Mouse (Mus musculus) midbrain, embryonic 16.5 days (tissue): ENCODE data around the gene Immt. TPM values are rescaled to one million over a fixed set of nuclear protein-coding genes. Genes with fewer than 3 reads are reported as not detected.
"Not testable (repeated sequence)": the region's sequence is repeated elsewhere in the genome, so short reads cannot be mapped to it uniquely, and the experiment has no call there.

Experiments used
- ATAC-seq: fragments of 200-750 bp; cut with Nextera tagmentation; 2 replicates; pipeline ENCODE4 v1.8.0; 2017; ENCODE audit warnings: moderate TSS enrichment
- H3K27ac ChIP-seq: fragments of 300-500 bp; sonication (generic); 2 replicates; pipeline ENCODE4 v1.5.1; 2014; ENCODE audit warnings: mild to moderate bottlenecking, low read length, mixed read lengths
- H3K27me3 ChIP-seq: fragments of 300-500 bp; sonication (generic); 2 replicates; pipeline ENCODE4 v1.6.1; 2014; ENCODE audit warnings: low read depth, low read length, mixed read lengths; ENCODE audit not compliant: control insufficient read depth, insufficient read depth
- H3K36me3 ChIP-seq: fragments of 300-500 bp; sonication (generic); 2 replicates; pipeline ENCODE4 v1.6.1; 2014; ENCODE audit warnings: mild to moderate bottlenecking, low read length, moderate library complexity, mixed read lengths; ENCODE audit not compliant: control insufficient read depth, insufficient read depth
- H3K4me1 ChIP-seq: fragments of 300-500 bp; sonication (generic); 2 replicates; pipeline ENCODE4 v1.6.1; 2014; ENCODE audit warnings: mild to moderate bottlenecking, low read length, mixed read lengths; ENCODE audit not compliant: control insufficient read depth, insufficient read depth
- H3K4me2 ChIP-seq: fragments of 300-500 bp; sonication (generic); 2 replicates; pipeline ENCODE4 v1.6.1; 2014; ENCODE audit warnings: mild to moderate bottlenecking, low read length, mixed read lengths
- H3K4me3 ChIP-seq: fragments of 300-500 bp; sonication (generic); 2 replicates; pipeline ENCODE4 v1.5.1; 2014; ENCODE audit warnings: low read depth, mild to moderate bottlenecking, low read length, moderate library complexity, mixed read lengths
- H3K9ac ChIP-seq: fragments of 300-500 bp; sonication (generic); 2 replicates; pipeline ENCODE4 v1.6.1; 2014; ENCODE audit warnings: low read depth, low read length, mixed read lengths
- H3K9me3 ChIP-seq: fragments of 300-500 bp; sonication (generic); replicated peaks from 2 replicates; pipeline ENCODE4 v1.6.1; 2014; ENCODE audit warnings: mild to moderate bottlenecking, low read length, mixed read lengths; ENCODE audit not compliant: control insufficient read depth, poor library complexity, severe bottlenecking
- WGBS: fragments of 180-500 bp; shearing (Covaris S2); extraction: QIAGEN DNeasy Blood & Tissue Kit; methylation state at CpG from one replicate; pipeline ENCODE4 v1.1.7; 2014; 5-methylcytosine and 5-hydroxymethylcytosine counted together
- polyA plus RNA-seq: library from polyadenylated mRNA; unstranded; fragments of >200 nt; fragmentation: Nextera tagmentation; extraction: Ambion mirVana; gene quantifications from 2 replicates; pipeline ENCODE4 v1.2.1, GENCODE M21; 2015

Gene Immt
- polyA plus RNA-seq, 1 experiment from 2014 or later: 149 TPM

DNA sequence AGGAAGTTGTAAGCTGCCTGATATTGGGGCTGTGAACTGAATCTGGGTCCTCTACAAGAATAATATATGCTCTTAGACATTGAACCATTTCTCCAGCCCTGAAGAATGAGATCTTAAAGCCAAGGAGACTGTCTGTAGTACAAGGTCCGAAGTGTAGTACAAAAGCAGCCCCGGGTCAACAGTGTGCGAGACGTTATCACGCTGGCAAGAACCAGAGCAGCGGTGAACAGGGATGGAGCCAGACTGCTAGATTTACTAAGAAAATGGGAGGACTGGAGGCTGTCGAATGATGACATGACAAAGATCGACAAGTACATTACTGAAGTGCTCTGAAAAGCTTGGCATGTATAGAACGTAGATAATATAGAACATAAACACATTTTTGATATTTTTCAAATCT, 1.4 kb upstream of the Immt start:
- H3K27me3 ChIP-seq: no peaks in the 10 kb centered on the region
- peaks cover 18% of the 10 kb centered on the region for H3K4me1 ChIP-seq
- no peak overlapping the region for H3K27ac ChIP-seq
- H3K4me2 ChIP-seq: no peak overlapping the region
- no peak overlapping the region for H3K9ac ChIP-seq
- WGBS: 88% methylated on average over 9 of the region's 9 CpGs
- H3K36me3 ChIP-seq: 0 out of 2 replicates have a peak, but pooled peaks cover under 1% of the 10 kb centered on the region
- H3K9me3 ChIP-seq: no peaks in the 10 kb centered on the region
- no peak overlapping the region for H3K4me3 ChIP-seq
- no peak for ATAC-seq

DNA sequence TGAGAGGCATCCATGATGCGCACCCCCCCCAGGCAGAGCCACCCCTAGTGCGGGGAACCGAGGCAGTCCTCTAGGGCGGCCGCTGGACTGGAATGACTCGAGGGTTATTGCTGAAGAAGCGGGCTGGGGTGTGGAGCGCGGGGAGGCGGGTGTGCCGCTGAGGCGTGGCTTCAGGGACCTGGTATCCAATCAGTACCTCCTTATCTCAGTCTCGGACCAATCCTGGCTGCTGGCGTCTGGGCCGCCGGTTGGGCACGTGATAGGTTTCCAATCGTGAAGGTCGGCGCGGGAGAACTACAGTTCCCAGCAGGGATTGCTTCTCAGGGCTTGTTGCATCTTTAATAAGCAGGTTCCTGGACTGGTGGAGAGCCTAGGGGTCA, 440 bp downstream of the Immt start:
- H3K27ac ChIP-seq: peak overlapping the region; percentile 96
- peak overlapping the region; percentile 89 for H3K9ac ChIP-seq
- peak overlapping the region; percentile 81 for H3K4me2 ChIP-seq
- peaks cover 18% of the 10 kb centered on the region for H3K4me1 ChIP-seq
- no peaks in the 10 kb centered on the region for H3K27me3 ChIP-seq
- H3K36me3 ChIP-seq: 0 out of 2 replicates have a peak, but pooled peaks cover 2% of the 10 kb centered on the region
- WGBS: under 1% methylated on average over 21 of the region's 21 CpGs
- peak overlapping the region; percentile 98 for H3K4me3 ChIP-seq
- H3K9me3 ChIP-seq: no peaks in the 10 kb centered on the region
- ATAC-seq: peak; percentile 99

GRCm38 (mm10) chr6:71836811-71837210, 5.7 kb downstream of the Immt start:
- Histone ChIP-seq H3K4me2 (no peak overlapping the region), H3K27me3 (no peaks in the 10 kb centered on the region), H3K4me1 (peaks cover 15% of the 10 kb centered on the region), H3K4me3 (no peak overlapping the region), H3K36me3 (0 out of 2 replicates have a peak, but pooled peaks cover 2% of the 10 kb centered on the region), H3K9ac (no peak overlapping the region), H3K27ac (no peak overlapping the region), H3K9me3 (no peaks in the 10 kb centered on the region)
- 71% methylated on average over 2 of the region's 2 CpGs for WGBS
- ATAC-seq: no peak

DNA sequence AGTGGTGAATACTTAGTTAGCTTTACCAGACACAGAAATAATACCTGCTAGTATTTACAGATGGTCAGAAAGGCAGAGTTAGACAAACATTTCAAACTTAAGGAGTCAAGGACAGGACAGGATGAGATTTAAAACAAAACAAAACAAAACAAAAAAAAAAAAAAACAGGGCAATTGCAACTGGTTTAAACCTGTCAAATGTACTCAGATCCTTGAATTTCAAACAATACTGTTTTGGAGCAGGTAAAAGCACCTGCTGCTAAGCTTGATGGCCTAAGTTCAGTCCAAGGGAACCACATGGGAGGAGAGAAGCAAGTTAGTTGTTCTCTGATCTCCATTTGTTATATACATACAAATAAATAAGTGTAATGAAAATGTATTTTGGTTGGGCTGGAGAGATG, 8.7 kb downstream of the Immt start:
- ATAC-seq: no peak
- Histone ChIP-seq H3K9ac (no peak overlapping the region), H3K27me3 (no peaks in the 10 kb centered on the region), H3K27ac (no peak overlapping the region), H3K4me3 (no peak overlapping the region), H3K36me3 (0 out of 2 replicates have a peak, but pooled peaks cover under 1% of the 10 kb centered on the region), H3K4me1 (no peaks in the 10 kb centered on the region), H3K9me3 (no peaks in the 10 kb centered on the region), H3K4me2 (no peak overlapping the region)

DNA sequence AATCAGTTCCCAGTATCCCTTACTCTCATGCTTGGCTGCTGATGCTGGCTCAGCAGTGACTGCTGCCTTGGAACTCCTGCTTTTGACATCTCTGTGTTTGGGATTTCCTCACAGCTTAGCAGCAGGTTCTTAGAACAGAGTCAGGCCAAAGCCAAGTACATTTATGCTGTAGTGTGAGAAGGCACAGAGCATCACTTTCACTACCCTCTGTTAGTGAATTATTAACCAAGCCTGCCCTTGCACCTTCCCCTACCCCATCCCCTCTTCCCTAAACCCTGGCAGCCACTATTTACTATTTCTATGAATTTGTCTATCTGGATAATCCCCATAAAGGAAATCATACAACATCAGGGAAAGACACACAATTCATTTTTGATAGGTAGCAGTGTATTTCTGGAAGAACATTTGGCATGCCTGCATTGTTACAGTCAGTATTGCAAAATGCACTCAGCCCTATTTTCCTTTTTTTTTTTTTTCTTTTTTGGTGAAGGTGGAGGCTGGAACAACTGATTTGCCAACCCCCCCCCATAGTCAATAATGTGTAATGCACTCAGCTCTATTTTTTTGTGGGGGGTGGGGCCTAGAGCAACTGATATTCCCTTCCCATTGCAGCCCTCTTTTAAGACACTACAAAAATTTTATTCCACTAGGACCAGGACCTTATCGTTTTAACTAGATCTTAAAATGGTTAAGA, 9.6 kb downstream of the Immt start:
- Histone ChIP-seq H3K9ac (no peak overlapping the region), H3K36me3 (no peaks in the 10 kb centered on the region), H3K4me1 (no peaks in the 10 kb centered on the region), H3K4me2 (no peak overlapping the region), H3K27me3 (no peaks in the 10 kb centered on the region), H3K4me3 (no peak overlapping the region), H3K27ac (no peak overlapping the region), H3K9me3 (no peaks in the 10 kb centered on the region)
- ATAC-seq: no peak
- WGBS: 100% methylated on average over 1 of the region's 1 CpGs

DNA sequence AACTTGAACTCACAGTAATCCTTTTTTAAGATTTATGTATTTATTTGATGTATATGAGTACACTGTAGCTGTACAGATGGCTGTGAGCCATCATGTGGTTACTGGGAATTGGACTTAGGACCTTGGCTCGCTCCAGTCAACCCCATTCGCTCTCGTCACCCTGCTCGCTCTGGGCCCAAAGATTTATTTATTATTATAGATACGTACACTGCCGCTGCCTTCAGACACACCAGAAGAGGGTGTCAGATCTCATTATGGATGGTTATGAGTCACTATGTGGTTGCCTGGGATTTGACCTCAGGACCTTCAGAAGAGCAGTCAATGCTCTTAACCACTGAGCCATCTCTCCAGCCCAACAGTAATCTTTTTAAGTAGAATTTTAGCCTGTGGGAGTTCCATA, 15.8 kb downstream of the Immt start:
- not testable (repeated sequence) for H3K4me2 ChIP-seq, H3K4me1 ChIP-seq, H3K4me3 ChIP-seq, H3K9ac ChIP-seq, H3K27ac ChIP-seq, H3K27me3 ChIP-seq, H3K9me3 ChIP-seq, H3K36me3 ChIP-seq, ATAC-seq
- WGBS: 95% methylated on average over 6 of the region's 6 CpGs

GRCm38 (mm10) chr6:71867751-71868150, 36.6 kb downstream of the Immt start:
- Histone ChIP-seq H3K27ac (no peak overlapping the region), H3K36me3 (peaks cover 38% of the 10 kb centered on the region), H3K4me1 (no peaks in the 10 kb centered on the region), H3K9me3 (no peaks in the 10 kb centered on the region; the same call in 1 of the 2 replicates), H3K9ac (no peak overlapping the region), H3K4me3 (no peak overlapping the region), H3K4me2 (no peak overlapping the region), H3K27me3 (no peaks in the 10 kb centered on the region)
- ATAC-seq: no peak
- WGBS: 100% methylated on average over 2 of the region's 2 CpGs

GRCm38 (mm10) chr6:71868809-71869208, 37.7 kb downstream of the Immt start:
- Histone ChIP-seq H3K4me1 (no peaks in the 10 kb centered on the region), H3K27ac (no peak overlapping the region), H3K4me3 (no peak overlapping the region), H3K9me3 (no peaks in the 10 kb centered on the region; the same call in 1 of the 2 replicates), H3K27me3 (no peaks in the 10 kb centered on the region), H3K36me3 (peaks cover 35% of the 10 kb centered on the region), H3K4me2 (no peak overlapping the region), H3K9ac (no peak overlapping the region)
- no peak for ATAC-seq
- 100% methylated on average over 1 of the region's 1 CpGs for WGBS

- H3K27me3 ChIP-seq: no peaks in the 10 kb centered on the region
- WGBS: 96% methylated on average over 9 of the region's 9 CpGs
- ATAC-seq: no peak
- no peak overlapping the region for H3K4me3 ChIP-seq
- no peak overlapping the region for H3K9ac ChIP-seq
- H3K4me2 ChIP-seq: no peak overlapping the region
- peaks cover 27% of the 10 kb centered on the region for H3K36me3 ChIP-seq
- no peak overlapping the region for H3K27ac ChIP-seq
- no peaks in the 10 kb centered on the region for H3K4me1 ChIP-seq
- no peaks in the 10 kb centered on the region for H3K9me3 ChIP-seq
Observed at GRCm38 (mm10) chr6:71871396-71871795, 40.3 kb downstream of the Immt start.
